Mouse (Mus musculus) testis, postnatal 14 days (tissue): ENCODE data around the gene Ppp2r1b.

Experiments
- DNase-seq: peaks from one replicate; pipeline ENCODE4 v3.0.0; 2021; ENCODE audit warnings: low spot score

The Ppp2r1b gene

GRCm38 (mm10) chr9:50868182-50868581, 23.1 kb downstream of the Ppp2r1b start:
- DNase-seq = no peak

GRCm38 (mm10) chr9:50873210-50873609, 28.1 kb downstream of the Ppp2r1b start:
- no peak for DNase-seq

DNA sequence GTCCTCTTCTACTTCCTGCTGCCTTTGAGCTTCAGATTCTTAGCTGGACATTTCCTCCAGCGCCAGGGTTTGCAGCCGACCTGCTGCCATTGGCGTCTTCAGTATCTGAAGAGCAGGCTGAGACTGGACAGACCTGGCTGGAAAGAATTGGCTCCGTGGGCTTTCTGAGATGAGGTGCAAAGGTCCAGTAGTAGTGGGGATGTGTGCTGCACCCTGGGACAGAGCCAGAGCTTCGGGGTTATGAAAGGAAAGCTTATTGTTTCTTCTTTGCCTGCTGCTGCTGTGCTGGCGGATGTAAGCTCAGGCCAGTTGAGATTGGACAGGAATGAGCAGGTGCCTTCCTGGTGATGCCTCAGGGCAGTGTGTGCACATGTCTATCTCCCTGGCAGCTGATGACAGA, 28.9 kb downstream of the Ppp2r1b start:
- DNase-seq = no peak

DNA sequence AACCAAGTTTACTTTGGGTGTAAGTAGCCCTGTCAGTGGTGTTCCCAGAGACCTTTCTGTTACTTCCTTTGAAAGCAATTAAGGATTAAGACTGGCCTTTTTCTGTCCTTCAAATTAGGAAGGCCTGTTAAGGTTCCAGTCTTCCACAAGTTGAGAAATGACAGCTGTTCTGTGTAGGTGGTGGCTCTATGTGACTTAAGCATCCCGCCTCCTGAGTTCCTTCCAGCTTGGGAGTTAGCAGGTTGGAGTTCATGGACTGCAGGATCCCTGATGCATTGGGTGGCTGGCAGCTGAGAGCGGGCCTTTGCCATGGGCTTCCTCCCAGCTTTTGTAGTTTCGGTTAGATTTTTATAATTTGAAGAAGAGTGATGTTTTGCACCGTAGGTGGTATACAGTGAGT, 30.4 kb downstream of the Ppp2r1b start:
- no peak for DNase-seq

- no peak for DNase-seq
Measured at GRCm38 (mm10) chr9:50876287-50876686, 31.2 kb downstream of the Ppp2r1b start.

DNA sequence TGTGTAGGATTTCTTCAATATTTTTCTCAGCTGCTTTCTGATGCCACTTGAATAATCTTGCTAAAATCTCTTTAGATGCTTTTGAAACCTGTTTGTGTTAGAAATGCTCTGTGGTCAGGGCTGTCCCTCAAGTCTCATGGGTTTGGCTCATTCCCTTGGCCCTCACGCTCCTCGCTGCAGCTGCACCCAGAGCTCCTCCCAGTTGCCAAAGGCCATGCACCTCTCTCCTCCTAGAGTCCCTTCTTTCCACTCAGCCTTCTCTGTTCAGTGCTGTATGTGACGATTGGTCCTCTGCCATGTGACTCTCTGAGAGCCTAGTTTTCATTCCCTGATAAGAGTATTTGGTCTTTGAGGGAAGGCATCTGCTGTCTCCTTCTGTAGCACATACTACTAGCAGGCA, 32.3 kb downstream of the Ppp2r1b start:
- DNase-seq = no peak

DNA sequence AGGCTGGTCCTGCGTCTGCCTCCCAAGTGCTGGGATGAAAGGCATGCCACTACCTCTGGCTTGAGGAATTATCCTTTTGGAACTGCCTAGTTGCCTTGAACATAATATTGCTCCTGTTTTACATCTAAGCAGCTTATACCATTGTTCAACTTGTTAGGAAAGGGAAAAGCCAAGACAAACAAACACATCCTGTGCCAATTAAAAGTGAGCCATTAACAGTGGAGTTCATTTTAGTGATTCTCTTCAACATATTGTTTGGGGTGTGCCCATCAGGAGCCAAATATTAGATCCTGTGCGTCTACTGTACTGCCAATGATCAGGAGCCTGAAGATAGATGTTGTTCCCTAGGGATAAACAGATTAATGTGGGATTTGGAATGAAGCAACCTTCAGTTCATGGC, 37.1 kb downstream of the Ppp2r1b start:
- no peak for DNase-seq

- no peak for DNase-seq
Measured at GRCm38 (mm10) chr9:50884093-50884492, 39.0 kb downstream of the Ppp2r1b start.

DNA sequence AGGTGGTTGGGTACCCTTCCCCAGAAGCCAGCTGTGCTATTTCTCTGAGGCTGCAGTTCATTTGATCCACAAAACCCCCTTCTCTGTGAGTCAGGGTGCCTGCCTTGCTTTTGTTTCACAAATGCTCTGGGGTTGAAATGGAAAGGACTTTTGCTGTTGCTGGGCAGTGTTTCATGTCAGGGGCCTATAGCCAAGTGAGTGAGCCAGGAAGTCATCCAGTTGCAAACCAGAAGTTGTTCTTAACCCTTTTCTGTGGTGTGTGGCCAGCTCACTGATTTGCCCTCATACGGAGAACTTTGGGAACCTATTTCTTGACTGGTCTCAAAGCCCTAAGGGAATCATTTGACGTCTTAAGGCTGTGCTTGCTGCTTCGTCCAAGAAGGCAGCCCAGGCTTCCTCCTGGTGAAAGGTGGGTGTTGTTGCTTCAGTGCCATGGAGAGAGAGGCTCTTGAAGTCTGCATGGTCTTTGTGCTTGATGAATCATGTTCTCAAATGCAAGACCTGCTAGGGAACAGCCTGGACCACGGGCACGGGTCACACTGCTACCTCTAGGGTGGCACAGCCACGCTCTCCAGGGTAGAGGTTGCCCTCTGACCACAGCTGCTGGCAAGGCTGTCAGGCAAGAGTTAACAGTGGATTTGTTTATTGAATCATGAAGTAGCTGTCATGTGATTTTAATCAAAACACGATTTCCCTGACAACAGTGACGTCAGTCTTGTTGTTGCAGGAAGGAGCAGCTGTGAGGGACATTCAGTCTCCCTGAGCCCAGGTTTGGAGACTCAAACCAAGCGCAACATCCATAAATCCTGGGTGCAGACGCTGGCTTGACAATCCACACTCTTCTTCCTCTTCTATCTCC, 39.9 kb downstream of the Ppp2r1b start:
- DNase-seq = no peak

- no peak for DNase-seq
Measured at GRCm38 (mm10) chr9:50885600-50885987, 40.5 kb downstream of the Ppp2r1b start.

DNA sequence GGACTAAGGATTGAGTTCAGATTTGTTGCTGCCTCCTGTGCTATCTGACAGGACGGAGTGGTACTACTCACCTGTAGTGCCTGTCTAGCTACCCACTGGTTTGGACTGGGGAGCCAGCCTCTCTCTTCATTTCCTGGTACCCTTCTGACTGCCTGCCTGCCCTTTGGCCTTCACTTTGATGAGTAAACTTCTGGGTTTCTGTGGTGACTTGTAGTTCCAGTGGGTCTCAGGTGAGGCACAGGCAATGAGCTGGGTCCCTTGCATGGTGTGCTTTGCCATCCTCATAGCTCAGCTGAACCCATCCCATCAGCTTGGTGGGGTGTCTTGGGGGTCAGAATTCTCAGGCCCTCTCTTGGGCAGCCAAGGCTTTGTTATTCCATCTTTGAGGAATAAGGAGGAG, 41.8 kb downstream of the Ppp2r1b start:
- no peak for DNase-seq

- DNase-seq = no peak
Measured at GRCm38 (mm10) chr9:50887351-50887750, 42.2 kb downstream of the Ppp2r1b start.

DNA sequence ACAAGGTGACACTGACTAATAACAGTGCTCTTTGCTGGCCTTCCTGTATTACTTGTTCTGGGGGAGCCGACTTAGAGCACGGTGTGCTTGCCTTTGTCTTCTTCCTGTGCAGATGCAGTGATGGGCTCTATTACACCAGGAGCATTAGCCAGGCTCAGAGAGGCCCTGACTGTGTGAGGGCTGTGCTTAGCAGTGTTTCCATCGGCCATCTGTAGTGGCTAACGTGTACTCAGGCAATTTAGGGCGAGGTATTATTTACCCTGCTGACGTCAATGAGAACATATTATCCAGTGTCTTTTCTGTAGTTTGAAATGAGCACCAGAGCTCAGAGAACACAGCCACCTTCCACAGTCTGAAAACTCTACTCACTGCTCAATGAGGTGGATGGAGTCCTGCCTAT, 44.1 kb downstream of the Ppp2r1b start:
- DNase-seq = no peak

DNA sequence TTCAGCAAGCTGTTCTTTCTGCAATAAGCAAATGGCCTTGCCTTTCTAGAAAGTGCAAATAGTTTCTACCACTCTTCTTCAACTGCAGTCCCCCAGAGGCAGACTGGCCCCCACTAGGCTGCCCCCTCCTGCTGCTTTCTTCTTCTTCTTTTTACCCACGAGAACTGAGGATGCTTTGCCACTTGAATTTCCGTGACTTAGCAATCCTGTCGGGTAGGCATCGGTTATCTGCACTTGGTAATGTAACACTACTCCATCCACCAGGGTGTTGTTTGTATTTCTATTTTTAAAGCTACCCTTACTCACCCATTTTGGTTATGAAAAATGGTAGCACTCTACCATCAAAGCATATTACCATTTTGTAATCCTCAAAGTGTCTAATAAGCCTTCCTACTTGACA, 44.9 kb downstream of the Ppp2r1b start:
- no peak for DNase-seq

GRCm38 (mm10) chr9:50890494-50891090, 45.5 kb downstream of the Ppp2r1b start:
- no peak for DNase-seq

GRCm38 (mm10) chr9:50893665-50894064, 48.6 kb downstream of the Ppp2r1b start:
- no peak for DNase-seq

GRCm38 (mm10) chr9:50900026-50900920, 55.2 kb downstream of the Ppp2r1b start:
- DNase-seq = no peak

DNA sequence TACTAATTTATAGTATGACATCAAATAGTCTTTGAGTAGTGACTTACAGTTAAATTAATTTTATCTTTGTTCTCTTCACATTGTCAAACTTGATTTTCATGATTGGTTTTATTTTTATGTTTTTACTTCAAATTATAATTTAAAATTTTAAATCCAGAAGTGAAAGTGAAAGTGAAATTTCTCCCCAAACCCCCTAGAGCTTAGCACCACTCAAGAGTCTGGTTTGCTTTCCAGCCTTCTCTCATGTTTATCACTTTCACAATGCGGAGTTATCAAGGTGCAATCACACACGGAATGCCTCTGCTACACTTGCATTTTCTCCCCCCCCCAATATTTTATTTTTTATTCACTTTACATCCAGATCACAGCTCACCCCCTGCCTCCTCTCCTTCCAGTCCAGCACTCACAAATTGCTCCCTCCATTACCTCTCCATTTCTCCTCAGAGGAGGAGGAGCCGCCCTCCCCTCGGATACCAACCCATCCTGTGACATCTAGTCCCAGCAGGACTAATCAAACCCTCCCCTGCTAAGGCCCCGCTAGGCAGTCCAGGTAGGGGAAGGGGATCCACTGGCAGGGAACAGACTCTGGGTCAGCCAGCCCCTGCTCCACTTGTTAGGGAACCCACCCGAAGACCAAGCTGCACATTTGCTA, 59.2 kb downstream of the Ppp2r1b start:
- DNase-seq = no peak

GRCm38 (mm10) chr9:50905321-50905720, 60.2 kb downstream of the Ppp2r1b start:
- DNase-seq = no peak

DNA sequence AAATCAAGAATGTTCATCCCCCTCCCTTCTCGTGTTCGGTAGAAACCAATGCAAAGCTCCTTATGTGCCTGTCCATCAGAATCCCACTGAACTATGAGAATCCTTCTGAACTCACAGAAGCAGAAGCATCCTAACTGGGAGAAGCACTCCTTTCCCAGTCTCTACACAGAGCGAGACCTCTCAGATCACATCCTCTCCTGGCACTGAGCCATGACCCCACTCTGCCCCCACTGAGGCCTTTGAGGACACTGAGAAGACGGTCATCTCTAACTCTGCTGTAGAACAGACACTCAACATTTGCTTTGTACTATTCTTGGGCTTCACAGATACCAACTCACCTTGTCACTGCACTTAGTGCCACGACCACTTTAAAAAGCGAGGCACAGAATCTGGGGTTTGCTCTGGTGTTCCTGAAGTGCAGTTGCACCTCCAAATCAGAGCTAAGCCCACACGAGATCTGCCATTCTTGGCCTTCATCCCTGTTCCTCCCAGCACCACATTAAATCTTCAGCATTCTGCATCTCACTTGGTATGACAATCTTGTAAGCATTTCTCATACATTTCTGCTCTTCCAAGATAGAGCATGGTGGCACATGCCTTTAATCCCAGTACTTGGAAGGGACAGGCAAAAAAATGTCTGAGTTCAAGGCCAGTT, 66.9 kb downstream of the Ppp2r1b start:
- no peak for DNase-seq

- DNase-seq = no peak
Measured at GRCm38 (mm10) chr9:50918131-50918530, 73.0 kb downstream of the Ppp2r1b start.

DNA sequence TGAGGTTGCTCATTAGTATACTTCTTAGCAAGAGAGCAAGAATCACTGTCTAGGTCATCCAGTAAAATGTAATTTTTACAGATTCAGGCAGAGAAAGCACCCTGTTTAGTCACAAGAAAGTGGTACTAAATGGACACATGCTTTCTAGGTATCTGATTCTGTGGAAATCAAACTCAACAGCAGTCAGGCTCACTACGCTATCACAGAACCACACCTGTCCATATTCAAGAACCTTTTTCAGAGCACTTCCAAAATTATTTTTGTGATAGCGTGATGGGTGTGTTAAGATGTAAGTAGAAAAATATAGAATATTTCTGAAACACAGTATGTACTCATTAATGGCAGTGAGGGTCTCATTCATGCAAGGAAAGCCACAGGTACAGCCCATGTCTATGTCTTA, 74.5 kb downstream of the Ppp2r1b start:
- DNase-seq = no peak
